Mouse (Mus musculus): ENCODE measurements at regions not wholly inside any gene's neighbourhood (a gene's known extent, or its start where the extent isn't known, plus 50 kb on each side); places are given as distances from the start of the nearest gene placed in this dataset.

- CTCF ChIA-PET = no interaction called here
- POLR2A ChIA-PET = no interaction called here
Observed at GRCm38 (mm10) chr10:120675369-120675768, 199.1 kb upstream of the Hmga2 start.

- ChIA-PET POLR2A (no interaction called here), CTCF (no interaction called here)
Observed at GRCm38 (mm10) chr10:120674321-120675045, 198.2 kb upstream of the Hmga2 start.

GRCm38 (mm10) chr10:120667678-120668031 is 191.4 kb upstream of the Hmga2 start:
- CTCF ChIA-PET = interaction anchor here in 3 of 4 experiments (0.6 to 1.1 kb wide), 4 partner anchors 9 to 190 kb away, joined by 3 to 16 read pairs (median 3); no protein-coding TSS in a partner anchor
- POLR2A ChIA-PET = interaction anchor here in 1 of 4 experiments (0.6 to 1.3 kb wide), 2 partner anchors 14 to 144 kb away, joined by 3 read pairs; no protein-coding TSS in a partner anchor

- POLR2A ChIA-PET = interaction anchor here in 1 of 4 experiments (1.3 kb wide), 1 partner anchor 144 kb away, joined by 3 read pairs; no protein-coding TSS in a partner anchor
- CTCF ChIA-PET = interaction anchor here (0.5 to 1.1 kb wide), 9 partner anchors 9 to 993 kb away, joined by 3 to 16 read pairs (median 3); no protein-coding TSS in a partner anchor
Observed at GRCm38 (mm10) chr10:120666985-120667677, 190.9 kb upstream of the Hmga2 start.

- CTCF ChIA-PET = interaction anchor here in 2 of 4 experiments (0.5 to 1.1 kb wide), 6 partner anchors 26 to 992 kb away, joined by 3 to 13 read pairs (median 3); no protein-coding TSS in a partner anchor
- POLR2A ChIA-PET = interaction anchor here in 2 of 4 experiments (0.6 to 1.3 kb wide), 4 partner anchors 72 to 250 kb away, joined by 3 to 5 read pairs (median 4); no protein-coding TSS in a partner anchor
Observed at GRCm38 (mm10) chr10:120666202-120666860, 190.1 kb upstream of the Hmga2 start.

- ChIA-PET POLR2A (interaction anchor here in 1 of 4 experiments (0.6 kb wide), 2 partner anchors 72 to 203 kb away, joined by 3 to 4 read pairs; no protein-coding TSS in a partner anchor), CTCF (no interaction called here)
Observed at GRCm38 (mm10) chr10:120665670-120666069, 189.4 kb upstream of the Hmga2 start.

- POLR2A ChIA-PET = no interaction called here
- CTCF ChIA-PET = no interaction called here
Observed at GRCm38 (mm10) chr10:120664419-120664818, 188.2 kb upstream of the Hmga2 start.

GRCm38 (mm10) chr10:120663396-120663795 is 187.1 kb upstream of the Hmga2 start:
- POLR2A ChIA-PET = interaction anchor here in 1 of 4 experiments (0.7 kb wide), 1 partner anchor 9 kb away, joined by 3 read pairs; no protein-coding TSS in a partner anchor
- CTCF ChIA-PET = no interaction called here

GRCm38 (mm10) chr10:120660503-120660902 is 184.2 kb upstream of the Hmga2 start:
- ChIA-PET CTCF (interaction anchor here in 1 of 4 experiments (0.6 kb wide), 1 partner anchor 156 kb away, joined by 3 read pairs; no protein-coding TSS in a partner anchor), POLR2A (interaction anchor here in 1 of 4 experiments (0.6 kb wide), 1 partner anchor 23 kb away, joined by 4 read pairs; no protein-coding TSS in a partner anchor)

- POLR2A ChIA-PET = interaction anchor here in 1 of 4 experiments (0.6 to 0.8 kb wide), 2 partner anchors 8 to 356 kb away, joined by 3 read pairs; no protein-coding TSS in a partner anchor
- CTCF ChIA-PET = no interaction called here
Observed at GRCm38 (mm10) chr10:120655238-120655931, 179.1 kb upstream of the Hmga2 start.

- ChIA-PET POLR2A (interaction anchor here in 1 of 4 experiments (0.6 kb wide), 1 partner anchor 23 kb away, joined by 3 read pairs; no protein-coding TSS in a partner anchor), CTCF (interaction anchor here in 1 of 4 experiments (0.5 kb wide), 1 partner anchor 867 kb away, joined by 4 read pairs; no protein-coding TSS in a partner anchor)
Observed at GRCm38 (mm10) chr10:120652525-120653215, 176.4 kb upstream of the Hmga2 start.

- ChIA-PET CTCF (no interaction called here), POLR2A (interaction anchor here in 1 of 4 experiments (1.1 kb wide), 1 partner anchor 8 kb away, joined by 4 read pairs; no protein-coding TSS in a partner anchor)
Observed at GRCm38 (mm10) chr10:120651845-120652244, 175.6 kb upstream of the Hmga2 start.

GRCm38 (mm10) chr10:120650336-120650735 is 174.1 kb upstream of the Hmga2 start:
- ChIA-PET CTCF (no interaction called here), POLR2A (no interaction called here)

- POLR2A ChIA-PET = no interaction called here
- CTCF ChIA-PET = no interaction called here
Observed at GRCm38 (mm10) chr10:120648741-120649140, 172.5 kb upstream of the Hmga2 start.

GRCm38 (mm10) chr10:120648031-120648430 is 171.8 kb upstream of the Hmga2 start:
- CTCF ChIA-PET = interaction anchor here in 1 of 4 experiments (0.6 kb wide), 1 partner anchor 603 kb away, joined by 4 read pairs; no protein-coding TSS in a partner anchor

GRCm38 (mm10) chr10:120647323-120647722 is 171.1 kb upstream of the Hmga2 start:
- POLR2A ChIA-PET = interaction anchor here in 1 of 4 experiments (1.5 kb wide), 1 partner anchor 35 kb away, joined by 3 read pairs; no protein-coding TSS in a partner anchor
- CTCF ChIA-PET = no interaction called here

More at GRCm38 (mm10) chr10:120648031-120648430, 171.8 kb upstream of the Hmga2 start:
- POLR2A ChIA-PET = no interaction called here

GRCm38 (mm10) chr10:120646862-120647311 is 170.6 kb upstream of the Hmga2 start:
- ChIA-PET POLR2A (interaction anchor here in 2 of 4 experiments (0.5 to 1.5 kb wide), 3 partner anchors 10 to 127 kb away, joined by 3 to 6 read pairs (median 6); no protein-coding TSS in a partner anchor), CTCF (no interaction called here)

GRCm38 (mm10) chr10:120640847-120641246 is 164.6 kb upstream of the Hmga2 start:
- ChIA-PET POLR2A (no interaction called here), CTCF (interaction anchor here in 1 of 4 experiments (1.5 kb wide), 1 partner anchor 27 kb away, joined by 3 read pairs; no protein-coding TSS in a partner anchor)
